Mouse (Mus musculus): Measurements from ENCODE around the gene Ppp1r26.

DNA sequence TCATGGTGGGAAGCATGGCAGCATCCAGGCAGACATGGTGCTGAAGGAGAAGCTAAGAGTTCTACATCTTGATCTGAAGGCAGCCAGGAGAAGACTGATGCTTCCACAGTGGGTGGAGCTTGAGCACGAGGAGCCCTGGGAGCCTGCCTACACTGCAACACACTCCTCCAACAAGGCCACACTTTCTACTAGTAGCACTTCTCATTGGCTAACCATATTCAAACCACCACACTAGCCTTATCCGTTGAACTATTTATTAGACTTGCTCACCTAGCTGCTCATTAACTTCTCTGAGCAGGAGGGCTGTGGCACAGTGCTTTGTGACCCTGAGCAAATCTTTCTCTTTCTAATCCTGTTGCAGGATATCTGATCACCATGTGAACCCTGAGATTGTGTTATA is 37.3 kb downstream of the Ppp1r26 start:
- TF ChIP-seq CTCF (IDR thresholded peaks at IDR 0.05; ENCODE audit: low read depth): no peak
- TF ChIP-seq EP300 (IDR thresholded peaks at IDR 0.05; ENCODE audit: low read depth): no peak

All from liver, postnatal 0 days (tissue).